Mouse (Mus musculus) neural tube, embryonic 14.5 days (tissue): Measurements from ENCODE around the gene Plxna4. TPM values are rescaled to one million over a fixed set of nuclear protein-coding genes. Genes with fewer than 3 reads are reported as not detected.
A peak's percentile ranks its signal among the peaks of the same experiment; 100 is the strongest.

Source experiments
- ATAC-seq: fragments of 200-750 bp; cut with Nextera tagmentation; 2 replicates; pipeline ENCODE4 v1.8.0; 2017; ENCODE audit warnings: low read depth, mild to moderate bottlenecking, moderate TSS enrichment, moderate library complexity
- H3K27ac ChIP-seq: fragments of 300-500 bp; sonication (generic); 2 replicates; pipeline ENCODE4 v1.5.1; 2014; ENCODE audit warnings: low read depth, mild to moderate bottlenecking, control low read depth, low read length, moderate library complexity, mixed read lengths
- H3K27me3 ChIP-seq: fragments of 300-500 bp; sonication (generic); 2 replicates; pipeline ENCODE4 v1.6.1; 2014; ENCODE audit warnings: low read length; ENCODE audit not compliant: control insufficient read depth, insufficient read depth
- H3K36me3 ChIP-seq: fragments of 300-500 bp; sonication (generic); 2 replicates; pipeline ENCODE4 v1.6.1; 2014; ENCODE audit warnings: low read length, mixed read lengths; ENCODE audit not compliant: control insufficient read depth, insufficient read depth
- H3K4me1 ChIP-seq: fragments of 300-500 bp; sonication (generic); 2 replicates; pipeline ENCODE4 v1.6.1; 2014; ENCODE audit warnings: low read length; ENCODE audit not compliant: control insufficient read depth, insufficient read depth
- H3K4me2 ChIP-seq: fragments of 300-500 bp; sonication (generic); 2 replicates; pipeline ENCODE4 v1.6.1; 2014; ENCODE audit warnings: mild to moderate bottlenecking, low read depth, low read length, control low read depth
- H3K4me3 ChIP-seq: fragments of 300-500 bp; sonication (generic); 2 replicates; pipeline ENCODE4 v1.5.1; 2014; ENCODE audit warnings: low read depth, low read length, control low read depth, mixed read lengths
- H3K9ac ChIP-seq: fragments of 300-500 bp; sonication (generic); replicated peaks from 2 replicates; pipeline ENCODE4 v1.6.1; 2014; ENCODE audit warnings: low read depth, mild to moderate bottlenecking, control low read depth, low read length, mixed read lengths
- H3K9me3 ChIP-seq: fragments of 300-500 bp; sonication (generic); 2 replicates; pipeline ENCODE4 v1.6.1; 2016; ENCODE audit warnings: low read length; ENCODE audit not compliant: control insufficient read depth
- WGBS: fragments of 180-500 bp; shearing (Covaris S2); extraction: QIAGEN DNeasy Blood & Tissue Kit; methylation state at CpG from one replicate; pipeline ENCODE4 v1.1.7; 2014; 5-methylcytosine and 5-hydroxymethylcytosine counted together
- polyA plus RNA-seq: library from polyadenylated mRNA; unstranded; fragments of >200 nt; fragmentation: Nextera tagmentation; extraction: Ambion mirVana; gene quantifications from 2 replicates; pipeline ENCODE4 v1.2.1, GENCODE M21; 2014

Gene Plxna4
- polyA plus RNA-seq, 1 experiment from 2014 or later = 25.1 TPM

GRCm38 (mm10) chr6:32377181-32377580 is 210.8 kb downstream of the Plxna4 start:
- Histone ChIP-seq H3K4me2 (no peak overlapping the region), H3K27me3 (no peaks in the 10 kb centered on the region), H3K9me3 (no peaks in the 10 kb centered on the region), H3K4me3 (no peak overlapping the region), H3K4me1 (peaks cover 11% of the 10 kb centered on the region; the same call in 1 of the 2 replicates), H3K36me3 (no peaks in the 10 kb centered on the region), H3K9ac (no peak overlapping the region), H3K27ac (no peak overlapping the region)
- ATAC-seq = peak; percentile 63; the same call in 1 of the 2 replicates
- 71% methylated on average over 8 of the region's 8 CpGs for WGBS

- no peaks in the 10 kb centered on the region for H3K9me3 ChIP-seq
- H3K27me3 ChIP-seq = no peaks in the 10 kb centered on the region
- WGBS = 35% methylated on average over 8 of the region's 8 CpGs
- peak; percentile 45; the same call in 1 of the 2 replicates for ATAC-seq
- H3K4me3 ChIP-seq = no peak overlapping the region
- H3K36me3 ChIP-seq = no peaks in the 10 kb centered on the region
- peaks cover 9% of the 10 kb centered on the region; the same call in 1 of the 2 replicates for H3K4me1 ChIP-seq
- no peak overlapping the region for H3K4me2 ChIP-seq
- no peak overlapping the region for H3K9ac ChIP-seq
- no peak overlapping the region for H3K27ac ChIP-seq
These were observed 214.0 kb downstream of the Plxna4 start for GRCm38 (mm10) chr6:32373931-32374361.

GRCm38 (mm10) chr6:32369092-32369491 is 218.9 kb downstream of the Plxna4 start:
- no peak overlapping the region for H3K27ac ChIP-seq
- H3K27me3 ChIP-seq = no peaks in the 10 kb centered on the region
- H3K36me3 ChIP-seq = no peaks in the 10 kb centered on the region
- no peaks in the 10 kb centered on the region for H3K9me3 ChIP-seq
- no peak overlapping the region for H3K9ac ChIP-seq
- WGBS = 69% methylated on average over 3 of the region's 3 CpGs
- peaks cover 6% of the 10 kb centered on the region; the same call in 1 of the 2 replicates for H3K4me1 ChIP-seq
- no peak overlapping the region for H3K4me2 ChIP-seq
- H3K4me3 ChIP-seq = no peak overlapping the region
- ATAC-seq = no peak

- no peak overlapping the region for H3K4me3 ChIP-seq
- peaks cover 6% of the 10 kb centered on the region; the same call in 1 of the 2 replicates for H3K4me1 ChIP-seq
- no peaks in the 10 kb centered on the region for H3K27me3 ChIP-seq
- WGBS = 70% methylated on average over 4 of the region's 4 CpGs
- H3K4me2 ChIP-seq = no peak overlapping the region
- H3K9ac ChIP-seq = no peak overlapping the region
- ATAC-seq = no peak
- H3K36me3 ChIP-seq = no peaks in the 10 kb centered on the region
- H3K27ac ChIP-seq = no peak overlapping the region
- H3K9me3 ChIP-seq = no peaks in the 10 kb centered on the region
These were observed 219.6 kb downstream of the Plxna4 start for GRCm38 (mm10) chr6:32368408-32368807.

GRCm38 (mm10) chr6:32364933-32365332 is 223.1 kb downstream of the Plxna4 start:
- H3K36me3 ChIP-seq = no peaks in the 10 kb centered on the region
- H3K27me3 ChIP-seq = no peaks in the 10 kb centered on the region
- no peak overlapping the region for H3K27ac ChIP-seq
- H3K9me3 ChIP-seq = no peaks in the 10 kb centered on the region
- H3K4me1 ChIP-seq = peaks cover 5% of the 10 kb centered on the region; the same call in 1 of the 2 replicates
- no peak overlapping the region for H3K4me3 ChIP-seq
- no peak overlapping the region for H3K4me2 ChIP-seq
- ATAC-seq = no peak
- 86% methylated on average over 5 of the region's 5 CpGs for WGBS
- no peak overlapping the region for H3K9ac ChIP-seq

GRCm38 (mm10) chr6:32363489-32364068 is 224.4 kb downstream of the Plxna4 start:
- no peak overlapping the region for H3K4me2 ChIP-seq
- H3K9me3 ChIP-seq = no peaks in the 10 kb centered on the region
- no peak overlapping the region for H3K27ac ChIP-seq
- no peaks in the 10 kb centered on the region for H3K27me3 ChIP-seq
- H3K4me1 ChIP-seq = no peaks in the 10 kb centered on the region
- 86% methylated on average over 7 of the region's 7 CpGs for WGBS
- H3K4me3 ChIP-seq = no peak overlapping the region
- no peak for ATAC-seq
- H3K9ac ChIP-seq = no peak overlapping the region
- H3K36me3 ChIP-seq = no peaks in the 10 kb centered on the region

- no peak overlapping the region for H3K9ac ChIP-seq
- no peak overlapping the region for H3K4me3 ChIP-seq
- no peak overlapping the region for H3K4me2 ChIP-seq
- H3K27ac ChIP-seq = no peak overlapping the region
- WGBS = 90% methylated on average over 4 of the region's 4 CpGs
- H3K4me1 ChIP-seq = peaks cover 4% of the 10 kb centered on the region; the same call in 1 of the 2 replicates
- ATAC-seq = no peak
- H3K36me3 ChIP-seq = no peaks in the 10 kb centered on the region
- H3K27me3 ChIP-seq = no peaks in the 10 kb centered on the region
- H3K9me3 ChIP-seq = no peaks in the 10 kb centered on the region
These were observed 225.6 kb downstream of the Plxna4 start for GRCm38 (mm10) chr6:32362421-32362820.

GRCm38 (mm10) chr6:32359675-32360074 is 228.3 kb downstream of the Plxna4 start:
- 55% methylated on average over 3 of the region's 3 CpGs for WGBS
- H3K4me1 ChIP-seq = peaks cover 7% of the 10 kb centered on the region; the same call in 1 of the 2 replicates
- ATAC-seq = no peak

GRCm38 (mm10) chr6:32357497-32357896 is 230.5 kb downstream of the Plxna4 start:
- Histone ChIP-seq H3K27ac (no peak overlapping the region), H3K9me3 (no peaks in the 10 kb centered on the region), H3K4me2 (no peak overlapping the region), H3K36me3 (no peaks in the 10 kb centered on the region), H3K4me3 (no peak overlapping the region), H3K27me3 (no peaks in the 10 kb centered on the region), H3K4me1 (peaks cover 7% of the 10 kb centered on the region; the same call in 1 of the 2 replicates), H3K9ac (no peak overlapping the region)
- ATAC-seq = no peak
- WGBS = 58% methylated on average over 5 of the region's 5 CpGs

More at GRCm38 (mm10) chr6:32359675-32360074, 228.3 kb downstream of the Plxna4 start:
- Histone ChIP-seq H3K9ac (no peak overlapping the region), H3K36me3 (no peaks in the 10 kb centered on the region), H3K9me3 (no peaks in the 10 kb centered on the region), H3K27ac (no peak overlapping the region), H3K27me3 (no peaks in the 10 kb centered on the region), H3K4me2 (no peak overlapping the region), H3K4me3 (no peak overlapping the region)
